Mouse (Mus musculus) brain, embryonic 14.5 days (tissue): ENCODE results near the gene Smim17.

Source experiments
- CTCF ChIP-seq: fragments of 200-500 bp; IDR thresholded peaks from 2 replicates; pipeline ENCODE4 v1.5.1; 2012; ENCODE audit warnings: inconsistent platforms, mild to moderate bottlenecking, moderate library complexity, borderline replicate concordance; ENCODE audit not compliant: insufficient read depth, insufficient read length; ENCODE audit errors: extremely low read depth
- POLR2A ChIP-seq: fragments of 200-500 bp; IDR thresholded peaks from 2 replicates; pipeline ENCODE4 v1.6.1; 2012; ENCODE audit warnings: mild to moderate bottlenecking, inconsistent platforms, borderline replicate concordance; ENCODE audit not compliant: poor library complexity, insufficient read depth, insufficient read length, severe bottlenecking; ENCODE audit errors: extremely low read depth

DNA sequence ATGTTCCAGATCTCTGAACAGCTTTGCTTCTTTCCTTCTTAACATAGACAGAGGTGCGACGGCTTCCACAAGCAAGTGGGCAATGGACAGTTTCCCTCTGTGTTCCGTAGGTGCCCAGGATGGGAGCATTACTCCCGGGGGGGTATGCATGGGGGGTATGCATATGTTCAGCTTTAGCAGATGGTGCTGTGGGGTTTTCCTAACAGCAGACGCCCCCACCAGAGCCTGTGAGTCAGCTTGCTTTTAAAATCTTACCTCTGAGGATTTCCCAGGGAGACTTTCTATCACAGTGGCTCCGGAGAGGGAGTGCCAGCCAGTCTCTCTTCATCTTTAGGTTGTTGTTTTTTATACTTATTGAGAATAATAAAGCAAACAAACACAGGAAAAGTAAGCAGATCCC, 21.4 kb downstream of the Smim17 start:
- TF ChIP-seq CTCF, result no peak
- TF ChIP-seq POLR2A, result no peak
